Mouse (Mus musculus) ES-E14 (cell line): ENCODE measurements at regions not wholly inside any gene's neighbourhood (a gene's known extent, or its start where the extent isn't known, plus 50 kb on each side); places are given as distances from the start of the nearest gene placed in this dataset.

Experiments
- CHD2 ChIP-seq: IDR thresholded peaks from 2 replicates; pipeline ENCODE4 v1.6.1; 2014; ENCODE audit warnings: mild to moderate bottlenecking, low read depth, low read length, inconsistent platforms
- HCFC1 ChIP-seq: IDR thresholded peaks from 2 replicates; pipeline ENCODE4 v1.6.1; 2012; ENCODE audit warnings: low read length, inconsistent platforms, borderline replicate concordance; ENCODE audit not compliant: insufficient read depth
- MAFK ChIP-seq: IDR thresholded peaks from 2 replicates; pipeline ENCODE4 v1.6.1; 2014; ENCODE audit warnings: mild to moderate bottlenecking, low read depth, low read length, inconsistent platforms; ENCODE audit not compliant: insufficient read depth
- ZC3H11A ChIP-seq: IDR thresholded peaks from 2 replicates; pipeline ENCODE4 v1.6.1; 2012; ENCODE audit warnings: low read depth, mild to moderate bottlenecking, inconsistent platforms, low read length, borderline replicate concordance
- ZNF384 ChIP-seq: IDR thresholded peaks from 2 replicates; pipeline ENCODE4 v1.6.1; 2012; ENCODE audit warnings: low read depth, low read length, inconsistent platforms

GRCm38 (mm10) chr9:113122253-113122749, 585.8 kb downstream of the Pdcd6ip start:
- no peak for TF ChIP-seq MAFK
- no peak for TF ChIP-seq HCFC1
- no peak for TF ChIP-seq ZC3H11A
- no peak for TF ChIP-seq CHD2
- TF ChIP-seq ZNF384: no peak
